Mouse (Mus musculus) WW6 (cell line): ENCODE data around the gene Tcte3.
"Not testable (repeated sequence)": the region's sequence is repeated elsewhere in the genome, so short reads cannot be mapped to it uniquely, and the experiment has no call there.

Source experiments
- DNase-seq: peaks from one replicate; pipeline ENCODE4 v3.0.0-alpha.2; 2013; ENCODE audit warnings: low read depth, low spot score

Tcte3 gene

GRCm38 (mm10) chr17:15031414-15031813, 9.9 kb downstream of the Tcte3 start:
- not testable (repeated sequence) for DNase-seq

DNA sequence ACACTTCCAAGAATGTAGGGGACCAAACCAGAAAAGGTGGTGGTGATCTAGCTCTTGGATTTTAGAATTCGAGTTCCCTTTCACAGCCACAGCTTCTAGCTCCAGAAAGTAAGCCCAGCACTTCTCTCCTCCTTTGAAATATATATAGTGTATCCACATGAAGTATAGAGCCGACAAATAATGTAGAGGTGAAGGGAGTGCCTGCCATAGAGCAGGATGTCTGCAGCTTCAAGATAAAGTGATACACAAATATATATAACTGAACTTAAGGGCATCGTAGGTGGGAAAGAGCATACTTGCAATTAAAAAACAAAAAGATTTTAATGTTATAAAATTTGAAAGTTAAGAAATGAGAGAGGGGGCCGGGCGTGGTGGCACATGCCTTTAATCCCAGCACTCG, 15.8 kb downstream of the Tcte3 start:
- DNase-seq: not testable (repeated sequence)

- DNase-seq: not testable (repeated sequence)
Observed at GRCm38 (mm10) chr17:15024502-15025193, 16.6 kb downstream of the Tcte3 start.

- not testable (repeated sequence) for DNase-seq
Observed at GRCm38 (mm10) chr17:15023878-15024492, 17.3 kb downstream of the Tcte3 start.

- DNase-seq: not testable (repeated sequence)
Observed at GRCm38 (mm10) chr17:15021503-15022220, 19.6 kb downstream of the Tcte3 start.

- not testable (repeated sequence) for DNase-seq
Observed at GRCm38 (mm10) chr17:15009706-15010413, 31.4 kb downstream of the Tcte3 start, which contains the start of gene Gm3435. Gm3435 (plus strand) TSS chr17:15010176.

GRCm38 (mm10) chr17:15009088-15009487, 32.2 kb downstream of the Tcte3 start:
- not testable (repeated sequence) for DNase-seq

DNA sequence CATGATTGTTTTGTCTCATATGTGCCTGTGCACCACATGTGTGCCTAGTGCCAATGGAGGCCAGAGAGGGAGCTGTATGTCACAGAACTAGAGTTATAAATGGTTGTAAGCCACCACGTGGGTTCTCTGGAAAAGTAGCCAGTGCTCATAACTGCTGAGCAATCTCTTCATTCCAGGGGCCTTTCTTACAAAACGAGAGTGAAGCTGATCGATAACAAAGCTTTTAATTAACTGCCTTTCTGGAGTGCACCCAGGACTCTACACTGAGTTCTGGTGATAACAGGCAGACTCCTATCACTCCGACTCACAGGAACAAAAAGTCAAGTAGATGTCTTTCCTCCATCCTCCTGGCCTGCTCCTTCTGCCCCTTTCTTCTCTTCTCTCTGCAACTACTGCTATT, 41.2 kb downstream of the Tcte3 start:
- not testable (repeated sequence) for DNase-seq

- DNase-seq: not testable (repeated sequence)
Observed at GRCm38 (mm10) chr17:14994140-14994539, 47.1 kb downstream of the Tcte3 start.

GRCm38 (mm10) chr17:14993139-14993832, 48.0 kb downstream of the Tcte3 start:
- DNase-seq: not testable (repeated sequence)

DNA sequence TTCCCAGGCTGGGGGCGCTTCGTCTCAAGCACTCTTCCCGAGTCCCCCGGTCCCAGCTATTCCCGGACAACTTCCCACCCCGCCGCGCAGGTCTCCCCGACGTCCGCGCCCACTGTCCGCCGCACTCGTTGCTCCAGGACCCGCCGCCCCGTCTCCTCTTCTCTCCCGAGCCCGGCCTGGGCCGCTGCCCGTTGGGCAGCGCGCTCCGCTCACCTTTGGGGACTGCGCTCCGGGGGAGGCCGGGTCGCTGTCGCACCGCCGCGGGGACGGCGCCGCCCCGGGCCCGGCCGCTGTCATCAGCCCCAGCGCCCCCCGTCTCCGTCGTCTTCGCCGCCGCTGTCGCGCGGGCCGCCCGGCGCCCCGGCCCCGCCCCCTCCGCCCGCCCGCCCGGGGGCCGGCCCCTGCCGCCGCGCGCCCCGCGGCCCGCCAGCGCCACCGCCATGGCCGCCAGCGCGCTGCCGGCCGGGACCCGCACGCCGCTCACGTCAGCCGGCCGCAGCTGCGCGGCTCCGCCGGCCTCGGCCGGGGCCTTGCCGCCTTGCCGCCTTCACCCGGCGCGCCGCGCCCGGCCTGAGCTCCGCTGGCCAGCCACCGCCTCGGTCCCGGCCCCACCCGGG, 48.7 kb downstream of the Tcte3 start:
- DNase-seq: not testable (repeated sequence)

DNA sequence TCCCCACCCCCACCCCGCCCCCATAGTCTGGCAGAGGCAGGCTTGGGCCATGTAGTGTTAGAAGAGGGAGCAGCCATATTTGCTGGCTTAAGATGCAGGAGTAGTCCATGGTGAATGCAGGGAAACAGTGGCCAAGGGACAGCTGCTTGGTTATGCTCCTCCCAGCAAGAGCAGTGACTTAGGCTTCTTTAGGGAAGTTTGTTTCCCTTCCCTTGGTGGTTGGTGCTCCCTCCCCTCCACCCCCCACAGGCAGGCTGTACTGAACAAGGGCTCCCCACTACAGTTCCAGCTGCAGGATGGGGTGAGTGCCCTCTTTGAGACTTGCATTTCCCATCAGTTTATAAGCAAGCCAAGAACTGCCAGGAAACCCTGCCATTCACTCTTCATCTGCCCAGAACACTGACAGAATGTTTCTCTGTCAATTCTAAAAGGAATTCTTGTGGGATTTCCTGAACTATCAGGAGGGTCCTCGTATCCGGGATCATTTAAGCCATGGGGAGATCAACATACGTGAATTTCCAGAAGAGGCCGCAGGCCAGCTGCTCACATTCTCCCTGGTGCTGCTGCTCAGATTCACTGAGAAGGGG, 51.1 kb downstream of the Tcte3 start:
- DNase-seq: not testable (repeated sequence)

DNA sequence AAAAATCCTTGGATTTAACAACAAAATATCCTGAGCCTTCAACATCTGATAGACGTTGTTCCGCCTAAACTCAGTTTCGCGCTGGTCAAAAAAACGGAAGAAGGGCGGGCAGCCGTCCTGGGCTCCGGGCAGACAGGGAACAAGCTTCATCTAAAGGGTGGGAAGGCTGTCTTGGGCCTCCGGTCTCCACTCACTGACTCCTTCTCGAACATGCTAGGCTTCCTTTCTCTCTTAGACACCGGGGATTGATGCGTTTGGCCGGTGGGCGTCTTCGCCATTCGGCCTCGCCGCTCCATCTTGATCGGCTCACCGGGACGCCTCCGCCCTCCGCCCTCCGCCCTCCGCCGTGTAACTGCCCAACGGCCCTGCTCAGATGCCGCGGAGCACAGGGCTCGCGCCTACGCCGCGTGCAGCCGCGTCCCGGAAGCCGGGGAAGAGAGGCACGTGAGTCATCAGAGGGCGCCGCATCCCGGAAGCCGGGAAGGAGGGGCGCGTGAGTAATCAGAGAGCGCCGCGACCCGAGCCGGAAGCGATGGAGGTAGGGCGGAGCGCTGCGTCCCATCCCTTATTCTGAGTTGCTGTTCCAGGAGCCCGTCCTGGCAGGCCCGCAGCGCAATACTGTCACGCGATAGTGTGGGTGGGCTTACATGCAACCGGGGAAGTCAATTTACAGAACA, 62.8 kb downstream of the Tcte3 start, which contains the start of the genes 9030025P20Rik and Gm3417:
9030025P20Rik (plus strand) TSS at position 107 of the 677 bp plus-strand sequence.
Gm3417 (minus strand) TSS at position 429 of the 677 bp plus-strand sequence.
- not testable (repeated sequence) for DNase-seq

- not testable (repeated sequence) for DNase-seq
Observed at GRCm38 (mm10) chr17:14977718-14978361, 63.4 kb downstream of the Tcte3 start.
